Mouse (Mus musculus) ovary, postnatal 10 days (tissue): ENCODE data around the gene Grid1.

Experiments used
- DNase-seq: peaks from one replicate; pipeline ENCODE4 v3.0.0; 2022; ENCODE audit warnings: low spot score

Grid1 gene

DNA sequence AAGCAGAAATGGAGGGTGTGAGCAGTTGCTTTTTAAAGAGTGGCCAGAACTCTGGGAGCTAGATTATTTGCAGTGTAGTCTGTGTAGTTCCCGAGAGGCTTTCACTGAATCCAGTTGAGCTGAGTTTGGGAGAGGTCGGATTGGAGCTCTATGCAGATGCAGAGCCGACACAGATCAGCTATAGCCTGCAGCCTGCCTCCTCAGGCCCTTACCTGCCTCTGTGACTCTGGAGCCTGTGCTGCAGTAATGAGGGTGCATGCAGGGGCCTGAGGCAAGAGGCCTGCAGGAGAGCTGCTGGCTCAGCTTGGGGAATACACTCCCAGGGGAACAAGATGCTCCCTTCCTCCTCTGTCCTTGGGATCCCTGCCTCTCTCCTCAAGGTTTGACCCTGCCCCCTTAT is 296.0 kb downstream of the Grid1 start:
- no peak for DNase-seq

GRCm38 (mm10) chr14:35120089-35120488 is 300.2 kb downstream of the Grid1 start:
- DNase-seq: no peak

DNA sequence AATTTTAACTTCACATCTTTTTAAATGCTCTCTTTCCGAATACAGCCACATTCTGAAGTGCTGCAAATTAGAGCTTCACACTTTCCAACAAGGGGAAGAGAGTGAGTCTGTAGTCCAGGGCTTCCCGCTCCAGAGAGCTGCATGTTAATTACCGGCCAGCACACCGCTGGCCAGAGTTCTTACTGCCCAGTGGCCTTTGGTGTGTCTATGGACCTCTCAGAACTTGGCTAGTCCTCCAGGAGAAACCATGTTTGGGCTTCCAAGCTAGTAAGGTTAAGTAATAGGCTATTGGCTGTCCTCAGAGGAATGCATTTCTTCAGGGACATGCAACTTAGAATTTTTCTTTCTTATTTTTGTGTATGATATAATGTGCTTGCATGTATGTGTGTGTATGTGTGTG is 301.0 kb downstream of the Grid1 start:
- no peak for DNase-seq

GRCm38 (mm10) chr14:35122111-35122510 is 302.2 kb downstream of the Grid1 start:
- no peak for DNase-seq

DNA sequence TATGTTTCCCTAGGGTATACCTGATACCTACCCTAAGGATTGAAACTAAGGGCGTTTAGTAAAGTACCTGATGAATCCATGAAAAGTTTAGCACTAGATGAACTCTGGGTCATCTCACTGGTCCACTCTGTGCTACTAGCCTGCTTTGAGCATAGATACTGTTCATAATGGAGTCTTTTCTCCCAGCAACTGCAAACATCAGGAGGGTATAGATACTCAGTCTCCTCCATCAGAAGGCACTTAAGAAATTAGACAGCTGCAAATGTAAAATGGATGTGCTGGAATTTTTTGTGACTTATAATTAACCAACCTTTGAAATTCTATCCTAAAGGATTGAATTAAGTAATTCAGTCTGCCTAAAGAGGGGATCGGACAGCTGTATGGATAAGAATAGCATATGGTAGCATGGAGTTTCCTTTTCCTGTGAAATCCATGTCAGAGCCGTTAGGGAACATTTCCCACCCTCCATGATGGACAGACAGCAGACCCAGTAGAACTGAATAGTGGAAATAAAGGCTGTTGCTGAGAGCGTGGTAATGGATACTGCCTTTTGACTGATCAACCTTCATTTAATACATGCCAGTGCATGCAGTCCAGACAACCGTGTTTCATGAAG is 303.5 kb downstream of the Grid1 start:
- DNase-seq: no peak

- no peak for DNase-seq
Observed at GRCm38 (mm10) chr14:35127616-35128015, 307.7 kb downstream of the Grid1 start.

GRCm38 (mm10) chr14:35135056-35135455 is 315.1 kb downstream of the Grid1 start:
- no peak for DNase-seq

- DNase-seq: no peak
Observed at GRCm38 (mm10) chr14:35138069-35138468, 318.2 kb downstream of the Grid1 start.

- no peak for DNase-seq
Observed at GRCm38 (mm10) chr14:35139824-35140223, 319.9 kb downstream of the Grid1 start.

DNA sequence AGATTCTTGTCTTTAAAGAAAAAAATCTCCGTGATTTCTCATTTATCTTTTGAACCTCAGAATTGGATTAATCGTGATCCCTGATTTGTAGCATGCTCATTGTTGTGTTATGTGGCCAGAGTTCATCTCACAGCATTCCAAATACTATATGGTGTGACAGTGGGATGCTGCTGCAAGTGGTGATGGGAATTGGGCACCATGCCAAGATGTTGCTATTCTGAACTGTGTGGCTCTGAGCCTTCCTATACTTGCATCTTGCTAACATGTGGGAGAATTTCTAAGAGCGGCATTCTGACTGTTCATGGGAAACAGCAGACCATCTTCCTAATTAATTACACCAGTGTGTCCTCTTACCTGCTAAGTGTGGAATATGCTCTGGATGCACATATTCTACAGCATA is 332.5 kb downstream of the Grid1 start:
- no peak for DNase-seq

- no peak for DNase-seq
Observed at GRCm38 (mm10) chr14:35153701-35154277, 333.9 kb downstream of the Grid1 start.

- DNase-seq: no peak
Observed at GRCm38 (mm10) chr14:35154364-35154763, 334.5 kb downstream of the Grid1 start.

DNA sequence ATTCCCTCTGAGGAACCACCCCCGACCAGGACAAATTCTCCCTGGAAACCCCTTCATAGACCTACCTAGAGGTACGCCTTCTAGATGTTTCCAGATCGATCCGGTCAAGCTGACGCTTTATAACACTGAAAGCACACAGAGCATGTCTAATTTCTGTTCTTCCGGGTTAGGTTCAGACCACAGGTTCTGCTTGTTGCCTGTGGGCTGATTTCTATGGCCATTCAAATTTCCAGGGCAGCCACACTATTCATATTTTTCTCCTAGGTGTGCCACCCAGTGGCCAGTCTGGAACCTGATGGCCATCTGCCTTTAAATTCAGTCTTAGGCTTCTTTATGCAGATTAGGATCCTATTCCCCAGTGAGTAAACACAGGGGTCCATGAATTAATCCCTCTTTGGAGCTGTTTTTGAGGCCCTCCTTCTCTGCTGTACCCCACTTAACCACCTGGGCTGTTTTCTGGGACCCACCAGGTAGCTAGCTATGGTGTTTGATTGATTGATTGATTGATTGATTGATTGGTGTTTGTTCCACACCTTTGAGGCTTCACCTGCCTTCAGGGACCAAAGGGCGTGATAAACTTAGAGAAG is 337.3 kb downstream of the Grid1 start:
- no peak for DNase-seq

GRCm38 (mm10) chr14:35159296-35159695 is 339.4 kb downstream of the Grid1 start:
- DNase-seq: no peak

GRCm38 (mm10) chr14:35167451-35167850 is 347.5 kb downstream of the Grid1 start:
- no peak for DNase-seq

DNA sequence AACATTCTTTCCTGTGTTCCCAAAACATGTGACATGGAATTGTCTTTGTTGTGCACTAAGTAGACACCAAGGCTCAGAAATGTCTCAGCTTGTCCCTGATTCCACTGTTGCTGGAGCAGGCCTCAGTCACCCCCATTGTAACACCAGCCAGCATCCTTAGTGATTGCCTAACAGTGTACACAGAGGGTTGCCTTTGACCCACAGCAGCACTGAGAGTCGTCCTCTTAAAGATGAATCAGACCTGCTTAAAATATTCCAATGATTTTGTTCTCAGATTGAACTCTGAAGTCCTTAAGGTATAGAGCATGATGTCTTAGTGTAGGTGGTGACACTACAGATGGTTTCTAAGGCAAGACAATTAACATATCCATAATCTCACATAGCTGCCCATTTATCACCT is 354.0 kb downstream of the Grid1 start:
- DNase-seq: no peak

- no peak for DNase-seq
Observed at GRCm38 (mm10) chr14:35176021-35176420, 356.1 kb downstream of the Grid1 start.

- DNase-seq: no peak
Observed at GRCm38 (mm10) chr14:35179076-35179475, 359.2 kb downstream of the Grid1 start.

GRCm38 (mm10) chr14:35185399-35185798 is 365.5 kb downstream of the Grid1 start:
- DNase-seq: no peak

- no peak for DNase-seq
Observed at GRCm38 (mm10) chr14:35192256-35192655, 372.3 kb downstream of the Grid1 start.

- no peak for DNase-seq
Observed at GRCm38 (mm10) chr14:35197371-35197770, 377.5 kb downstream of the Grid1 start.

- DNase-seq: no peak
Observed at GRCm38 (mm10) chr14:35198447-35198846, 378.5 kb downstream of the Grid1 start.

DNA sequence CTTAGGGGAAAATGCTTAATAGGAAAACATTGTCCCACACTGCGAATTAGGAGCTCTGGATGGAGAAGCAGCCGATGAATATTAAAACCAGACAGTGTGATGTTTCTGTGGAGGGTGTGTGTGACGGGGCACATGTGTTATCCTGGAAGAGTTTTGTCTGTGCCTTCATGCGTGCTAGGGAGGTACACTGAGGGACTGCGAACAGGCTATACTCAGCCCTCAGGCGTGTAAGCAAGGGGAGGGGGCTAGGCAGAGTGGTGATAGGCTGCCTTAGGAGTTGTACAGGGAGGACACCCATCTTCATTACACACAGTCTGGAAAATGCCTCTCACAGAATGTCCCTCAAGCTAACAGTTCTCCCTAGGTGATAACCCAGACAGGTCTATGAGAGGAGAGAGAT is 379.0 kb downstream of the Grid1 start:
- DNase-seq: no peak

DNA sequence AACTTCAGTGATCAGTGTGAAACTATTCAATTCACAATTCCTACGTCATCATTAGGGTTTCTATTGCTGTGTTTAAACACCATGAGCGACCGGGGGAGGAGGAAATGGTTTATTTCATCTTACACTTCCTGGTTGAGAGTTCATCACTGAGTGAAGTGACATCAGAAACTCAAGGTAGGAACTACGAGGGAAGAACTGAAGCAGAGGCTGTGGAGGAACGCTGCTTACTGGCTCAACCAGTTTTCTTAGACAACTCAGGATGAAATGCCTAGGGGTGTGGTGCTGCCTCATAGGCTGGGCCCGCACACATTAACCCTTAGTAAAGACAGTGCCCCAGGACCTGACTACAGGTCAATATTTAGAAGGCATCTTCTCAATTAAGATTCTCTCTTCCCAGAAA is 389.5 kb downstream of the Grid1 start:
- no peak for DNase-seq
